Comparison of ENCODE assay signal across 18 mouse cellular contexts in the genomic region with DNA sequence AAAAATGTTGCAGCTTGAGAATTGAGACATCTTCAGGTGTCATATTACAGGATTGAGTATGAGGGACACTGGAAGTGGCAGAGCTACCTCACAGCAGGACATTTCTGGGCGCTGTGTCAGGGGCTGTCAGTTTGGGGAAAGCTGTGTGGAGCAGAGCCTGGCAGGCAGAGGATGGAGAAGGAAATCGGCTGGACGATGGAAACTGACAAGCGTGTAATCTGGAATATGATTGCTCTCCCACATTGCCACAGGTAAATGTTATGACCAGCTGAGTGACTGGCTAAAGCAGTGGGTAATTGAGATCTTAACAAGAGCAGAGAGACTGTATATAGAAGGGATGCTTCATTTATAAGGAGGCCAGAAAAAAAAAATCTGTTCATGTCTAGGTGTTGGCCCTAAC.
DNase-seq lines count a peak whose midpoint lies in the region; ATAC-seq lines count a peak whose summit lies in the region.
"Had no signal": no experiment of that assay in that cellular context is flagged by ENCODE, and none has a peak within 500 bp of the region (broad histone marks: within the 10 kb centered on the region; RNA-seq: fewer than 3 reads in every experiment).

No protein-coding gene starts in this region.

- H3K27me3 ChIP-seq in midbrain, embryonic 13.5 days: no peaks in the 10 kb centered on the region
- H3K27me3 ChIP-seq in midbrain, embryonic 10.5 days (ENCODE audit: low read depth, poor library complexity, severe bottlenecking): no peaks in the 10 kb centered on the region
- no peaks in the 10 kb centered on the region for H3K27me3 ChIP-seq in hindbrain, embryonic 14.5 days (ENCODE audit: control insufficient read depth, insufficient read depth, low read length)
- H3K27me3 ChIP-seq: embryonic facial prominence, embryonic 13.5 days; heart, embryonic 15.5 days; lung, embryonic 15.5 days had no signal

- DNase-seq in midbrain, embryonic 10.5 days (ENCODE audit: low spot score): no peak
- peak; percentile 89 for DNase-seq in cerebellum, adult 9-10 months
- DNase-seq in hindbrain, embryonic 14.5 days (ENCODE audit: low spot score): peak; percentile 58
- DNase-seq in retina, postnatal 1 day: peak; percentile 63
- DNase-seq in heart, adult 18-20 months: no peak
- no peak for DNase-seq in thymus, postnatal 4 days
- DNase-seq in adrenal gland, adult (ENCODE audit: inconsistent age in 2 of 2, low spot score in 1 of 2): no peak
- DNase-seq: adrenal gland, postnatal 14 days; gastrocnemius, adult 2 months; heart, adult 11 months; spleen, adult 18-20 months had no signal

- peak; percentile 69; the same call in 1 of the 2 replicates for ATAC-seq in midbrain, embryonic 13.5 days
- ATAC-seq in hindbrain, embryonic 14.5 days (ENCODE audit: low FRiP score): peak; percentile 72; the same call in 1 of the 2 replicates
- ATAC-seq: forebrain, embryonic 16.5 days had no signal

- 43% methylated on average over 4 of the region's 4 CpGs for WGBS in midbrain, embryonic 13.5 days
- 61% methylated on average over 4 of the region's 4 CpGs for WGBS in midbrain, embryonic 10.5 days
- 44% methylated on average over 4 of the region's 4 CpGs for WGBS in hindbrain, embryonic 14.5 days

- H3K4me3 ChIP-seq in midbrain, embryonic 13.5 days (replicated peaks): no peak overlapping the region
- H3K4me3 ChIP-seq in midbrain, embryonic 10.5 days: no peak overlapping the region
- H3K4me3 ChIP-seq in hindbrain, embryonic 14.5 days (replicated peaks; ENCODE audit: low read length): no peak overlapping the region
- H3K4me3 ChIP-seq: embryonic facial prominence, embryonic 13.5 days; gastrocnemius, adult 2 months; heart, embryonic 15.5 days; layer of hippocampus, adult 2 months; lung, embryonic 15.5 days had no signal

- no peaks in the 10 kb centered on the region for H3K4me1 ChIP-seq in midbrain, embryonic 13.5 days (replicated peaks)
- H3K4me1 ChIP-seq in midbrain, embryonic 10.5 days: no peaks in the 10 kb centered on the region
- no peaks in the 10 kb centered on the region for H3K4me1 ChIP-seq in hindbrain, embryonic 14.5 days (replicated peaks; ENCODE audit: control insufficient read depth, insufficient read depth, low read length)
- H3K4me1 ChIP-seq: embryonic facial prominence, embryonic 13.5 days; heart, embryonic 15.5 days; lung, embryonic 15.5 days had no signal

- H3K9ac ChIP-seq in midbrain, embryonic 13.5 days (replicated peaks): no peak overlapping the region
- H3K9ac ChIP-seq in hindbrain, embryonic 14.5 days: no peak overlapping the region
- H3K9ac ChIP-seq: embryonic facial prominence, embryonic 13.5 days; heart, embryonic 15.5 days; lung, embryonic 15.5 days had no signal

- no peak overlapping the region for H3K4me2 ChIP-seq in midbrain, embryonic 13.5 days (replicated peaks)
- H3K4me2 ChIP-seq in hindbrain, embryonic 14.5 days (replicated peaks): no peak overlapping the region
- H3K4me2 ChIP-seq: embryonic facial prominence, embryonic 13.5 days; heart, embryonic 15.5 days; liver, embryonic 11.5 days; lung, embryonic 15.5 days had no signal

- no peak overlapping the region for H3K27ac ChIP-seq in midbrain, embryonic 13.5 days
- H3K27ac ChIP-seq in midbrain, embryonic 10.5 days (replicated peaks): no peak overlapping the region
- H3K27ac ChIP-seq in hindbrain, embryonic 14.5 days: no peak overlapping the region
- H3K27ac ChIP-seq: embryonic facial prominence, embryonic 13.5 days; gastrocnemius, adult 2 months; heart, embryonic 15.5 days; layer of hippocampus, adult 2 months; lung, embryonic 15.5 days had no signal

- no peaks in the 10 kb centered on the region for H3K9me3 ChIP-seq in midbrain, embryonic 13.5 days
- no peaks in the 10 kb centered on the region for H3K9me3 ChIP-seq in midbrain, embryonic 10.5 days (replicated peaks)
- no peaks in the 10 kb centered on the region for H3K9me3 ChIP-seq in hindbrain, embryonic 14.5 days (ENCODE audit: control insufficient read depth, low read length)
- H3K9me3 ChIP-seq: embryonic facial prominence, embryonic 13.5 days; heart, embryonic 15.5 days; lung, embryonic 15.5 days had no signal

- H3K36me3 ChIP-seq in midbrain, embryonic 13.5 days: no peaks in the 10 kb centered on the region
- H3K36me3 ChIP-seq in midbrain, embryonic 10.5 days: no peaks in the 10 kb centered on the region
- H3K36me3 ChIP-seq in hindbrain, embryonic 14.5 days (replicated peaks; ENCODE audit: control insufficient read depth, insufficient read depth): no peaks in the 10 kb centered on the region
- H3K36me3 ChIP-seq: embryonic facial prominence, embryonic 13.5 days; heart, embryonic 15.5 days; lung, embryonic 15.5 days had no signal

Comparison
In these comparisons a context has a peak if more than half of its experiments do, and no peak if none do; other contexts are left out.
1. DNase-seq: peak in cerebellum, adult 9-10 months (single experiment), hindbrain, embryonic 14.5 days (single experiment) and retina, postnatal 1 day (single experiment); none in midbrain, embryonic 10.5 days (single experiment), heart, adult 18-20 months (0 of 2), thymus, postnatal 4 days (single experiment) and adrenal gland, adult (0 of 2).